Mouse (Mus musculus) spleen, adult 2 months (tissue): Measurements from ENCODE around the gene Nck1. TPM values are rescaled to one million over a fixed set of nuclear protein-coding genes. Genes with fewer than 3 reads are reported as not detected.
A peak's percentile ranks its signal among the peaks of the same experiment; 100 is the strongest.

Experiments
- DNase-seq, 2 experiments: peaks; one replicate each; pipeline versions ENCODE4 v3.0.0 to v3.0.0-alpha.2; 2012 to 2021; ENCODE audit warnings: low spot score in 2 of 2, low read depth in 1 of 2
- H3K27ac ChIP-seq: fragments of 200-500 bp; 2 replicates; pipeline ENCODE4 v1.5.1; 2012; ENCODE audit warnings: low read length, inconsistent platforms; ENCODE audit not compliant: insufficient read depth
- H3K27me3 ChIP-seq: fragments of 200-500 bp; 2 replicates; pipeline ENCODE4 v1.6.1; 2012; ENCODE audit warnings: mild to moderate bottlenecking, moderate library complexity, low read length, inconsistent platforms; ENCODE audit not compliant: control insufficient read depth, insufficient read depth
- H3K36me3 ChIP-seq: fragments of 200-500 bp; 2 replicates; pipeline ENCODE4 v1.6.1; 2012; ENCODE audit warnings: mild to moderate bottlenecking, low read length, inconsistent platforms; ENCODE audit not compliant: control insufficient read depth, insufficient read depth
- H3K4me1 ChIP-seq: fragments of 200-500 bp; 2 replicates; pipeline ENCODE4 v1.6.1; 2011; ENCODE audit warnings: inconsistent platforms; ENCODE audit not compliant: control insufficient read depth, insufficient read depth, insufficient read length
- H3K4me3 ChIP-seq: fragments of 200-500 bp; 2 replicates; pipeline ENCODE4 v1.5.1; 2011; ENCODE audit warnings: mild to moderate bottlenecking, inconsistent platforms; ENCODE audit not compliant: insufficient read depth, insufficient read length; ENCODE audit errors: extremely low read depth
- CTCF ChIP-seq: fragments of 200-500 bp; IDR thresholded peaks from 2 replicates; pipeline ENCODE4 v1.5.1; 2011; ENCODE audit warnings: mild to moderate bottlenecking, inconsistent platforms; ENCODE audit not compliant: insufficient read depth, insufficient read length, insufficient replicate concordance; ENCODE audit errors: extremely low read depth
- POLR2A ChIP-seq: fragments of 200-500 bp; IDR thresholded peaks from 2 replicates; pipeline ENCODE4 v1.6.1; 2011; ENCODE audit warnings: low read depth, low read length, inconsistent platforms
- WGBS: fragments of 180-500 bp; shearing (Covaris S2); methylation state at CpG from one replicate; pipeline ENCODE4 v1.1.7; 2018; 5-methylcytosine and 5-hydroxymethylcytosine counted together
- polyA plus RNA-seq: library from polyadenylated mRNA; depleted of rRNA; stranded (reverse); fragments of >200 nt; gene quantifications from 2 replicates; pipeline ENCODE4 v1.2.3, GENCODE M21; 2012

The Nck1 gene
- polyA plus RNA-seq, 1 experiment, result 2.2 TPM

DNA sequence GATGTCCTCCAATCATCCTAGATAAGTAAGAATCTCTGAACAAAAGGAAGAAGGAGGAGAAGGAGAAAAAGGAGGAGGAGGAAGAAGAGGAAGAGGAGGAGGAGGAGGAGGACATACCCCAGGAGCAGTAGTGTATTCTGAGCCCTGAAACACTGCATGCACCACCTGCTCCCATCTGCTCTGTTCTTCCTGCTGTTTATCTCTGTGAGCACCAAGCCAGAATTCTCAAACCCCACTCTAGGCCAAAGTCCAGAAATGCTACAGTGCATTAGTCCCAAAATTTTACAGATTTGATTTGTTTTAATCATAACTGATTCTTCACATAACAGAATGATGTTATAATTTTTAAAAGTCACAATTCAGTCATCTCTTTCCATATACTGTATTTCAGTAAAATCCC lies 13.1 kb upstream of the Nck1 start:
- no peak overlapping the region for H3K4me3 ChIP-seq
- no peak for TF ChIP-seq CTCF
- TF ChIP-seq POLR2A, result no peak
- no peaks in the 10 kb centered on the region for H3K27me3 ChIP-seq
- H3K36me3 ChIP-seq, result no peaks in the 10 kb centered on the region
- H3K27ac ChIP-seq, result no peak overlapping the region
- H3K4me1 ChIP-seq, result no peaks in the 10 kb centered on the region
- DNase-seq, result no peak

DNA sequence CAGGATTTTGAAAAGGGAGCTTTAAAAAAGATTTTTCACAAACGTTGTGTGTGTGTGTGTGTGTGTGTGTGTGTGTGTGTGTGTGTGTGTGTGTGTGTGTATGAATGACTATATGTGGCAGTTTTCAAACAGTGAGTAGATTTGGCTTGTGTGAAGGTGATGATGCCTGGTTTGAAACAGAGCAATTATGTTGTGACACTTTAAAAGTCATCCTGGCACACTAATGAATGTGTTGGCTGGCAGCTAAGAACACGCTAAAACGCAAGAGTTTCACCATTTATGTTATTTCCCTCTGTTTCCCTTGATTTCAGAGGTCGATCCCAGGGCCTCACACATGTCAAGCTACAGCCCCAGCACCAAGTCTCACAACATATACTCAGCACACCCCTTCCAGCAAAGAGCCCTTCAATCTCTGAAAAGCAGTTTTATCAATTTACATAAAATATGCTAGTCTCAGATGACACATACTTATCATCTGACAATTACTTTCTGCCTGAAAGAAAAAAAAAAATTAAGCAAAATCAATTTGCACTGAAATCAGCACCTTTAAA lies 12.2 kb upstream of the Nck1 start:
- Histone ChIP-seq H3K4me1 (no peaks in the 10 kb centered on the region), H3K36me3 (no peaks in the 10 kb centered on the region), H3K27ac (no peak overlapping the region), H3K27me3 (no peaks in the 10 kb centered on the region), H3K4me3 (no peak overlapping the region)
- no peak for TF ChIP-seq CTCF
- TF ChIP-seq POLR2A, result no peak
- 88% methylated on average over 4 of the region's 4 CpGs for WGBS
- no peak for DNase-seq

- Histone ChIP-seq H3K27ac (no peak overlapping the region), H3K4me3 (no peak overlapping the region), H3K27me3 (no peaks in the 10 kb centered on the region), H3K36me3 (no peaks in the 10 kb centered on the region), H3K4me1 (no peaks in the 10 kb centered on the region)
- no peak for DNase-seq
- WGBS, result 85% methylated on average over 5 of the region's 5 CpGs
- TF ChIP-seq POLR2A, result no peak
- TF ChIP-seq CTCF, result no peak
Observed at GRCm38 (mm10) chr9:100555686-100556085, 9.8 kb upstream of the Nck1 start.

DNA sequence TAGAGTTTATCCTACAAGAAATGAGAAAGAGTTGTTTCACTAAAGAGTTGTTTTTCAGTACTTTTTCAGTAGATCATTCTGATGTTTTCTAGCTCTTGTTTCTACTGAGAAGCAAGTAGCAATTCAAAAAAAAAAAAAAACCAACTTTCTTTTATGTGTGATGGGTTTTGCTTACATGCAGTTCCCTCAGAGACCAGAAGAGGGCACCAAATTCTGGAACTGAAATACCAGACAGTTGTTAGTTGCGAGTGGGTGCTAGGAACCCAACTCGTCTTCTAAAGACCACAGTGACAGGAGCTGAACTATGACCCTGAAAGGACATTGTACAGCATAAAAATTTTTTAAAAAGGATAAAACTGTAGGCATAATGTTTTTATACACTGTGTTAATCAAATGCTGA lies 2.4 kb upstream of the Nck1 start:
- DNase-seq, result peak; percentile 25 to 31
- H3K27me3 ChIP-seq, result no peaks in the 10 kb centered on the region
- peaks cover 3% of the 10 kb centered on the region; the same call in 1 of the 2 replicates for H3K4me1 ChIP-seq
- no peak overlapping the region for H3K27ac ChIP-seq
- H3K36me3 ChIP-seq, result no peaks in the 10 kb centered on the region
- no peak overlapping the region for H3K4me3 ChIP-seq
- 87% methylated on average over 2 of the region's 2 CpGs for WGBS
- TF ChIP-seq POLR2A, result no peak

GRCm38 (mm10) chr9:100546594-100546910 lies 618 bp upstream of the Nck1 start:
- WGBS, result 6% methylated on average over 9 of the region's 9 CpGs
- peak overlapping the region; percentile 70 for H3K4me3 ChIP-seq
- no peak for TF ChIP-seq POLR2A
- peak overlapping the region; percentile 75 for H3K27ac ChIP-seq
- H3K4me1 ChIP-seq, result peaks cover 3% of the 10 kb centered on the region; the same call in 1 of the 2 replicates
- no peak for DNase-seq
- no peaks in the 10 kb centered on the region for H3K27me3 ChIP-seq
- H3K36me3 ChIP-seq, result no peaks in the 10 kb centered on the region

- 2% methylated on average over 38 of the region's 38 CpGs for WGBS
- peak overlapping the region; percentile 99 for H3K4me3 ChIP-seq
- no peaks in the 10 kb centered on the region for H3K27me3 ChIP-seq
- TF ChIP-seq POLR2A, result no peak
- peak in 1 of 2 experiments; percentile 21 for DNase-seq
- H3K27ac ChIP-seq, result peak overlapping the region; percentile 99
- peaks cover 3% of the 10 kb centered on the region; the same call in 1 of the 2 replicates for H3K4me1 ChIP-seq
- H3K36me3 ChIP-seq, result no peaks in the 10 kb centered on the region
Observed at GRCm38 (mm10) chr9:100544948-100545714, 803 bp downstream of the Nck1 start.

- WGBS, result 61% methylated on average over 2 of the region's 2 CpGs
- DNase-seq, result no peak
- no peak for TF ChIP-seq POLR2A
- TF ChIP-seq CTCF, result no peak
Observed at GRCm38 (mm10) chr9:100535618-100536262, 10.2 kb downstream of the Nck1 start.

More at GRCm38 (mm10) chr9:100535618-100536262, 10.2 kb downstream of the Nck1 start:
- Histone ChIP-seq H3K36me3 (no peaks in the 10 kb centered on the region), H3K4me3 (no peak overlapping the region), H3K27me3 (no peaks in the 10 kb centered on the region), H3K4me1 (peaks cover 2% of the 10 kb centered on the region; the same call in 1 of the 2 replicates), H3K27ac (no peak overlapping the region)
